Mouse (Mus musculus): ENCODE data around the gene Them5. TPM values are rescaled to one million over a fixed set of nuclear protein-coding genes. Genes with fewer than 3 reads are reported as not detected.

The Them5 gene
- not detected in 2 replicates for polyA plus RNA-seq (2015; fragmentation: Nextera tagmentation; extraction: Ambion mirVana)

GRCm38 (mm10) chr3:94341959-94342422 is at the start of gene Them5:
Gene Them5, plus strand, starts transcription at chr3:94342099.

GRCm38 (mm10) chr3:94309633-94310363 is 32.1 kb upstream of the Them5 start, which contains the start of gene Them4:
Gene Them4, plus strand, starts transcription at chr3:94310089.

GRCm38 (mm10) chr3:94362138-94362537 is 20.2 kb downstream of the Them5 start, which contains the start of gene C2cd4d:
Gene C2cd4d, plus strand, starts transcription at chr3:94362438.

GRCm38 (mm10) chr3:94372641-94373040 is 30.7 kb downstream of the Them5 start, which contains the start of gene Rorc:
Gene Rorc, plus strand, starts transcription at chr3:94372794.

Other genes with a start within 250 kb of the Them5 start
- gene Gm10696, start 163.9 kb upstream of the Them5 start, polyA plus RNA-seq (2015; fragmentation: Nextera tagmentation; extraction: Ambion mirVana): not detected in 2 replicates
- not detected in 2 replicates for gene Gm5286, start 145.4 kb upstream of the Them5 start, polyA plus RNA-seq (2015; fragmentation: Nextera tagmentation; extraction: Ambion mirVana)
- not detected in 2 replicates for gene Gm4778, start 78.1 kb upstream of the Them5 start, polyA plus RNA-seq (2015; fragmentation: Nextera tagmentation; extraction: Ambion mirVana)
- gene Them4, start 32.0 kb upstream of the Them5 start, polyA plus RNA-seq (2015; fragmentation: Nextera tagmentation; extraction: Ambion mirVana): 15.5 and 24.3 TPM in 2 replicates
- gene C2cd4d, start 20.3 kb downstream of the Them5 start, polyA plus RNA-seq (2015; fragmentation: Nextera tagmentation; extraction: Ambion mirVana): 1.7 and 2.2 TPM in 2 replicates
- 4.4 and 5.9 TPM in 2 replicates for gene Rorc, start 30.7 kb downstream of the Them5 start, polyA plus RNA-seq (2015; fragmentation: Nextera tagmentation; extraction: Ambion mirVana)
- gene Lingo4, start 56.4 kb downstream of the Them5 start, polyA plus RNA-seq (2015; fragmentation: Nextera tagmentation; extraction: Ambion mirVana): 0.14 and 0.57 TPM in 2 replicates
- 11.8 and 17.9 TPM in 2 replicates for gene Tdrkh, start 71.2 kb downstream of the Them5 start, polyA plus RNA-seq (2015; fragmentation: Nextera tagmentation; extraction: Ambion mirVana)
- gene Mrpl9, start 101.2 kb downstream of the Them5 start, polyA plus RNA-seq (2015; fragmentation: Nextera tagmentation; extraction: Ambion mirVana): 68.0 and 70.0 TPM in 2 replicates
- 0.32 and 0.33 TPM in 2 replicates for gene Oaz3, start 101.8 kb downstream of the Them5 start, polyA plus RNA-seq (2015; fragmentation: Nextera tagmentation; extraction: Ambion mirVana)
- gene Celf3, start 136.2 kb downstream of the Them5 start, polyA plus RNA-seq (2015; fragmentation: Nextera tagmentation; extraction: Ambion mirVana): 62.1 and 70.2 TPM in 2 replicates
- 37.1 and 41.1 TPM in 2 replicates for gene Riiad1, start 138.2 kb downstream of the Them5 start, polyA plus RNA-seq (2015; fragmentation: Nextera tagmentation; extraction: Ambion mirVana)
- 18.4 and 26.9 TPM in 2 replicates for gene Snx27, start 240.6 kb downstream of the Them5 start, polyA plus RNA-seq (2015; fragmentation: Nextera tagmentation; extraction: Ambion mirVana)

Measured in adrenal gland, postnatal 0 days (tissue).